Mouse (Mus musculus) neutrophil, adult 5-6 weeks (primary cell): Measurements from ENCODE around the gene Rbm17. TPM values are rescaled to one million over a fixed set of nuclear protein-coding genes. Genes with fewer than 3 reads are reported as not detected.
"Not testable (repeated sequence)": the region's sequence is repeated elsewhere in the genome, so short reads cannot be mapped to it uniquely, and the experiment has no call there.

Experiments
- ATAC-seq: fragments of 151-379, 151-347 bp; 2 replicates; pipeline ENCODE4 v1.8.0; 2017; ENCODE audit warnings: mild to moderate bottlenecking, moderate TSS enrichment; ENCODE audit not compliant: insufficient number of reproducible peaks, poor library complexity, low FRiP score, severe bottlenecking; ENCODE audit errors: extremely low read depth
- total RNA-seq: library from RNA; stranded (forward); fragments of 200-1000 nt; gene quantifications from 2 replicates; pipeline ENCODE4 v1.2.3, GENCODE M21; 2017

The Rbm17 gene
- total RNA-seq, result 144 and 163 TPM in 2 replicates

DNA sequence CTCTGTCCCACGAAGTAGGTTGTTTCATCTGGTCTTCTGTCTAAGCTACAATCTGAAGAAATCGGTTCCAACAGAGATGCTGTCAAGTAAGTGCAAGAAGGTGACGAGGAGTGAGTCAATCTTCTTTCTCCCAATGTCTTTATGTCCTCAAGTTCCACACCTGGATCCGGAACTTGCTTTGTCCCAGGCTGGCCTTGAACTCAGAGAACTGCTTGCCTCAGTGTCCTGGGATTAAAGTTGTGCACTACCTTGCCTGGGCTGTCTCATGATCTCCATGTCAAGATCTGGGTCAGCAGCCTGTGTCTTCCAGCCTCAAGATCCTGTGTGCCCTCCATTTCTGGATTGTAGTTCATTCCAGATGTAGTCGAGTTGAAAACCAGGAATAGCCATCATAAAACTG is at the start of gene Rbm17:
TSS of gene Rbm17 (minus strand) at position 101 of the 400 bp plus-strand sequence.
- no peak for ATAC-seq

DNA sequence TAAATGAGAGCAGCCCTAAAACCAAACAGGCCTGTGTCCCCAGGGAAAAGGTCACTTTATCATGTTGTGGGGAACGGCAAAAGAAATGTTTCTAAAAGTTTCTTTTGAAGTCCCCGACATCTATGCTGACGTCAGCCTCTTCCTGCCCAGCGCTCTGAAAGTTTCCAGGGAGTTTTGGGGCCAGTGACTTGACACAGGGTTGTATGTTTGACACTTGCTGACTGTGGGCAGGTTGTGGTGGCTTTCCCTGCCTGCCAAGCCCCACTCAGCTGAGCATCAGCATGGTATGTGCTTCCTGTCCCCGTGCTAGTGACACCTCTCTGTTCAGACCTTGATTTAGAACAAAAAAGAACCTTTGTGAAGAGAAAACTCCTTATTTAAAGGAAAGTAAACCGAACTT is 49.4 kb upstream of the Rbm17 start:
- peak; percentile 87 for ATAC-seq

DNA sequence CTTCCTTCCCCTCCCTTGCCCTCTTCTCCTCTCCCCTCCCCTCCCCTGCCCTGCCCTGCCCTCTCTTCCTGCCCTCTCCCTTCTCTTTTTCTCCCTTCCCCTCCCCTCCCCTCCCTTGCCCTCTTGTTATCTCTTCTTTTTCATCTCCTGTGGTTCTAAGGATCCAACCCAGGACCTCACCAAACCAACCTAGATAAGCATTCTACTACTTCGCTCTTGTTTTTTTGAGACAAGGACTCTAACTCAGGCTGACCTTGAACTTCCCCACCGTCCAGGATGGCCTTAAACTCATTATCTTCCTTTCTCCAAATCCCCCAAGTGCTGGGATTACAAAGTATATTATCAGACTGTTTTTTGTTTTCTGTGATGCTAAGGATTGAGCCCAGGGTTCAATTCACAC is 48.8 kb upstream of the Rbm17 start:
- ATAC-seq, result no peak

DNA sequence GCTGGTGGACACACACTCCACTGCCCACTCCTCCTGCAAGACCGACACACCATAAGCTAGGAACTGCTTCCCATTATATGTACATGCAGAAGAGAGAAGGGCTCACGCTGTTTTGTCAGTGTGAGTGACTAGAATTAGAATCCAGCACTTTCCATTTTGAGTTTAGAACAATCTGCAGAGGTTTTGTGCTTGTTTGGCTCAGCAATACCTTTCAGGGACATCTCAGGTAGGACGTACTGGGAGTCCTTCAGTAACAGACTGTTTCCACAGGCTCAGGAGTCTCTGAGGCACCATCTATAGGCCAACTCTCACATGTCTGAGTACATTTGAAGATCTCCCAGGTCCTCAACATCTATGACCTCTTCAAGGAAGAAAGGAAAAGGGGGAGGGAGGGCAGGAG is 48.2 kb upstream of the Rbm17 start:
- ATAC-seq, result no peak

DNA sequence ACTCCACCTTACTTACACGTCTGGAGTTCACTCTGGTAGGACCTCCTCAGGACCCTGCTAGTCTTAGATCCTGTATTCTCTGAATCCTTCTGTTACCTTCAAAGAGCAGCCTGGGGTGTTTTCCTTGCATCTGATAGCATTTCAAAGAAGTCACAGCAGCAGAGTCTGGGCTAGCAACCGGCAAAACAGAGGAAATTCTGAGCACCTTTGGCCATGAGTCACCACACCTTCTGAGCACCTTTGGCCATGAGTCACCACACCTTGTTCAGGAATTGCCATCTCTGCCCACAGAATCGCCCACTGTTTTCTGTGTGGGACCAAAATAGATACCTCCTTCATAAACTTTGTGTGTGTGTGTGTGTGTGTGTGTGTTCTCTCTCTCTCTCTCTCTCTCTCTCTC is 47.5 kb upstream of the Rbm17 start:
- no peak for ATAC-seq

DNA sequence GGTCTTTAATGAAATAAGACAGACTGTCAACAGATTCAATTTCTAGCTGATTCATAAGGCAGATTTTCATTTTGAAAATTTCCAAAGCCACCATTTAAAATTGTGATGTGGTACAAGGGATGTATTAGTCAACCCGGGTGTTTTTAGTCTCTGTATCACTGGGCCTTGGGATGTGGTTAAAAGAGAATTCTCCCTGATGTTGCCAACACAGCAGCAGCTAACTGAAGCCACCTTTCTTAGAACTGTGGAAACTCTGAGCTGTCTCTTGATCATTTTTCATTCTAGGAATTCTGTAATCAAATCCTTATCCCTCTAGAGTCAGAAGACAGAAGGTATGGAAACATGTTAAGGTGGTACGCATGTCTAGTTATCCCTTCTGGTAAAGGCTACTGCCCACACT is 41.3 kb upstream of the Rbm17 start:
- no peak for ATAC-seq

DNA sequence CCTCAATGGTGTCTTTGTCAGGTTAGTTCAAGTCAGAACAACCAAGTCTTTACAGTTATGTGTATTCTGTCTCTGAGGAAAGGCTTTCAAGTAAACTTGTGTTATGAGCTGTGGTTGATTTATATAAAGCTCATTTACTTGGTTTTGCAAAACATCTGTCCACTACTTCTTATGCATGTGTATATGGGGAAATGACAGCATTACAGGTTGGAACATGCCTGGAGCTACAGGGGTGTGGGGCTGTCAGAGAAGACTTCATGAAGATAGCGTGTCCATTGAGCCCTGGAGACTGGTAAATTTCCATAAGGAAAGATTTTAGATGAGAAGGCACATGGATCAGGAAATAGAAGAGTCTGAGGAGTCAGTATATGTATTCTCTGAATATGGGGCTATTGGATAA is 40.1 kb upstream of the Rbm17 start:
- no peak for ATAC-seq

DNA sequence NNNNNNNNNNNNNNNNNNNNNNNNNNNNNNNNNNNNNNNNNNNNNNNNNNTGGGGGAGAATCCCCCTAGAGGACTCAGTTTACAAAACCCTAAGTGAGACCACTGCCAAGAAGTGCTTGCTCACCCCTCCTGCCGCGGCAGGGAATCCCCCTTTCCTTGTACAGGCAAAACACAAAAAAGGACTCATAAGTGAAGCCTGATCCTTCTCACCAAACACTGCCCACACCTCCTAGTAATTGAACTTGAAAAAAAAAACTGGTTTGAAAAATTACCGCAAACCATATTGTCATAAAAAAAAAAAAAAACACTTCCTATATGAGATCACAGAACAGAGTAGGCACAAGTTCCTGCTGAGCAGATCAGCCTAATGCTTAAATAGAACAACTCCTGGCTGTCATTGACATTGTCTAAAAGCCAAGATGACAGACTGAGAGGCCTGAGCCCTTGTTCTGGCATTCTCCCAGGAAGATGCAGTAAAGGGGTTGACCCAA is 38.5 kb upstream of the Rbm17 start, which contains the start of gene Il2ra:
TSS of gene Il2ra (plus strand) at position 357 of the 491 bp plus-strand sequence.
- peak; percentile 46; the same call in 1 of the 2 replicates for ATAC-seq

DNA sequence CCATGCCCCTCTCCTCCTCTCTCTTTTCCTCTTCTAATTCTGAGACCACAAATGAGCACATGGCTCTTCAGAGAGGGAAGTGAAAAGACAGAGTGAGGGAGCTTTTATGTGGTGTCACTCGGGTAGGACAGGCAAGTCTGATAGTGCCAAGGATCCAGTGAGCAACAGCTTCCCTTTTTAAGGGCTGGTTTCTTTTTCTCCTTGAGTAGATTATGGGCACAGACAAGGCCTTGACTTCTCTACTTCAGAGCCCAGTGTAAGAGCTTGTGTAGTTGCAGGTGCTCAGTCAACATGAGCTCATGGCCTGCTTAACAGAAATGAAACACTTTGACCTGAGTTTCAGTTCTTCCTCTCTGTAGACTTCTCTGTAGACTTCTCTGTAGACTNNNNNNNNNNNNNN is 33.2 kb upstream of the Rbm17 start:
- ATAC-seq, result peak; percentile 90

DNA sequence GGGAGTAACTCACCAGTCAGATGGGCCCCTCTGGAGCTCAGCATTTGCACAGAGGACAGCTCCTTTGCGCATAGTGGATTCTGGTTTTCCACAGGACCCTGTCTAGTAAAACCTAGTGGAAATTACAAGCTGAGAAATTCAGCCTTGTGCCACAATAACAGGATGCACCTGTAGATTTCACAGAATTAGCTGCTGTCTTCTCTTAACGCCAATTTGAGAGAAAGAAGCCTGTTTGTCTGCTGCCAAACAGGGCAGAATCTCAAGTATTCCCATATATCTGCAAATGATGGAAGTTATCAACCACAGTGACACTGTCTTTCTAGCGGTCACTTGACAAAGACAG is 32.2 kb upstream of the Rbm17 start:
- no peak for ATAC-seq

DNA sequence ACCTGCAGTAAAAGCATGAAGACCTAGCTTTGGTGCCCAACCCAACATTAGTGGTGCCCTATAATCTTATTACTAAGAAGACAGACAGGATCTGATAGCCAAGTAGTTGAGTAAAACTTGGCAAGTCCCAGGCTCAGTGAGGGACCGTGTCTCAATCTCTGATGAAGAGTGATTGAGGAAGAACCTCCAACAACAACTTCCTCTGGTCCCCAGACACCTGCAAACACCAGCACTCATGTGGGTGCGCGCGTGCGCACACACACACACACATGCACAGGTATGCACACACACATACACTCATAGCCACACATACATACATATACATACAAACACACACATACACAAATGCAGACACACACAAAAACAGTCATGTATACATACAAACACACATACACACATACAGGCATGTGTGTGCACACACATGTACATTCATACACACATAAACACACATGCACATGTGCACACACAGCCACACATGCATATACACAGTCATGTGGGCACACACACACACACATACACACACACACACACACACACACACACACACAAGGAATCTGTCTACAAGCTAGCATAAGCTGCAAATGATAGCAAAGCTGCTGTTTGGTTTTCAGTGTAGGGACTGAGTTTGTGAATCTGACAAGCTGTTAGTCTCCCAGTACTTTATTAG is 31.7 kb upstream of the Rbm17 start:
- ATAC-seq, result no peak

DNA sequence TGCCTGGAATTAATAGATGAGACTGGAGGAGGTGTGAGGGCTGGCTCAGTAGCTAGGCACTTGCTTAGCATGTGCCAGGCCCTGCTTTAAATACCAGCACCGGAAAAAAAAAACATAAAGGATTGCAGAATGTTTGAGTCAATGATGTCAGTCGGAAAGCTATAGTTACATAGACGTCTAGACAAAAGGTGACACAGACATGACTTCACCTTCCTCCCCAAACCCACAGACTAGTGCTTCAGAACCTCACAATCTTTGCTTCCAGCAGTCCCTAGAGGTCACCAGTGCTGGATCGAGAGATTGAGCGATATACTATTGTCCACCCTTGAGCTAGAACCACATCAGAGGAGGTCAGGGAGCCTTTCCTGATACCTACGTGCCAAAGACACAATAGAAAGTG is 31.1 kb upstream of the Rbm17 start:
- ATAC-seq, result no peak

DNA sequence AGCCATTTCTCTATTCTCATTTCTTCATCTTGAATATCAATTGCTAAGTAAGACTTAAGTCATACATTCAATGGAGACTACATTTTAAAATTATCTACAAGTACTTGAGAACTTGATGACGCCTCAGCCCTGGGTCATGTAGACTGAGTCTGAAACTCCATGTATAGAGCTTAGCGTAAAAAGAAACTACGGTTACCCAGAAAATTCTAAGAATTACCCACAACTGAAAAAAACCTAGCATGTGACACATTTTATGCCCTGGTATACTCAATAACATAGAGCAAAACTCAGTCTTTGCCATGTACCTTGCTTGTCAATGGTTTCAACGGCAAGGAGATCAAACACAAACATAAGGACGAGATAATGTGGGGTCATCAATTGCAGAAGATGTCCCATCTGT is 21.9 kb upstream of the Rbm17 start, which contains the start of gene Gm17490:
TSS of gene Gm17490 (minus strand) at position 375 of the 400 bp plus-strand sequence.
- no peak for ATAC-seq

DNA sequence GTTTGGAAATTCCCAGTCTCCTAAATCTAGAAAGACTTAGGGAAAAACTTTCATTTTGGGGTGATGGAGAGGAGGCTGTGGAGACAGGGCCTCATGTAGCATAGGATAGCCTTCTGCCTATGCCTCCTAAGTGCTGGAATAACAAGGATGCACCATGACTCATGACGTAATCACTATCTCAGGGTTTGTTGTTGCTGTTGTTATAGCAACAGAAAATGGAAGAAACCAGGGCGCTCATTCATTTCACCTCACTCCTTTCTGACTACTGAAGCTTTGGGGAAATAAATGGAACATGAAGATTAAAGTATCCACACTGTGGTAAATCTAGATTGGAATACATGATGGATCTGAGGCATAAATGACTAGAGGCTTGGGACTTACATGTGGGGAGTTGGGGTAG is 19.8 kb upstream of the Rbm17 start:
- ATAC-seq, result no peak

DNA sequence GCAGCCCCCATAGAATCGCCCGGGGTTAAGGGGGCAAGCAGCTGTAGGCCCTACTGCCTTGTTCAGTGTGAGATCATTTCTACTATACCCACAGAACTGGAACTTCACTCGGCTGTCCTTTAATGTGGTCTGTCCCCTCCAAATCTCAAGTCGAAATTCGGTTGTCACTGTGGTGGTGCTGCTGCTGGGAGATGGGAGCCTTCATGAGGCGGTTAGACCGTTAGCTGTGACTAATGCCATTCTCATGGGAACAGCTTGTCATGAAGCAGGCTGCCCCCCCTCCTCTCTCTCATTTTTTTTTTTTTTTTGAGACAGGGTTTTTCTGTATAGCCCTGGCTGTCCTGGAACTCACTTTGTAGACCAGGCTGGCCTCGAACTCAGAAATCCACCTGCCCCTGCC is 19.2 kb upstream of the Rbm17 start:
- no peak for ATAC-seq

DNA sequence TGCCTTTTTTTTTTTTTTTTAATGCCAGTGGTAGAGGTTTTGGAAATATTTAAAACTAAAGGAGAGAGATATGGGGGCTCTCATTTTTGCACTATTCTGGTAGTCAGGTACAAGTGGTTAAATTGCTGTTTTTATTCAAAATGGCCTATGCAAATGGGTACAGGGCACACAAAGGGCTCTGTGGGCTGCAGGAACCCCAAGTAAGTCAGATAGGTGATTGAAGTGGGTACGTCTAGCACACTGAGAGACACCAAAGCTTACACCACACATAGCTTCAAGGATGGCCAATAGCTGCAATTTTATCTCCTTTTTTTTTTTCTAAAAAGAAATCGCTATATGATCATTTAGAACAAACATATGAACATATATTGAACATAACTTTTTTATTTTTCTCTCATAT is 15.6 kb upstream of the Rbm17 start:
- no peak for ATAC-seq

DNA sequence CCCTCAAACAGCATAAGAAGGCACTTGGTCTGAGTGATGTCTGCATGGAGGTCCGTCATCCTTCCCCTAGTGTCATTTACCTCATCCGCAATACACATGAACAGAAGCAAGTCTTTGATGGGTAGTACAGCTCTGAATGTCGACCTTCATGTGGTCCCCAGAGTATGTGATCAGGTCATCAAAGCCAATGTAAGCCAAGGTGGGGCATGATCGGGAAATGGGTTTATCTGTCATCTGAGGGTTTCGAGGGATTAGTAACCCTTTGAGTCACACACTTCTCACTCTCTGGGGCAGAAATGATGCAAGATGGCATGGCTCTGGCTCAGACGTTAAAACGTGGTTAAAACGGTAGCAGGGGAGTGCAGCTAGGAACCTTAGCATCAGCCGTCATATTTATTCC is 12.9 kb upstream of the Rbm17 start:
- no peak for ATAC-seq

DNA sequence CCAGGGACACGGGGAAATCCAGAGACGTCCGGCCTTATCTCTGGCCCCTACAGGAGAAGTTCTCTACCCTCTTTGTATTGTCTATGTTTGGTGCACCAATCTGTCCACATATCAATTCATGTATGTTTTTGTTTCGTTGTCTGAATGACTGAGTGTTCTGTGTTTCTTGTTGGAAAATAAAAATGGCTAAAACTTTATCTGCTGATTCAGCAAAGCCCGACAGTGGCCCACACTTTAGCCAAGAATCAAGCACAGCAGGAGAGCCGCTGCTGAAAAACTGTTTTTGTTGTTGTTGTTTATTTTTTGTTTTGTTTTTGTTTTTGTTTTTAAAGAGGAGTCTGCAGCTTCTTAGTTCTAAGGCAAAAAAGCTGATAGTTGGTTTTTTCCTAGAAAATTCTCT is 9.0 kb upstream of the Rbm17 start:
- ATAC-seq, result not testable (repeated sequence)

DNA sequence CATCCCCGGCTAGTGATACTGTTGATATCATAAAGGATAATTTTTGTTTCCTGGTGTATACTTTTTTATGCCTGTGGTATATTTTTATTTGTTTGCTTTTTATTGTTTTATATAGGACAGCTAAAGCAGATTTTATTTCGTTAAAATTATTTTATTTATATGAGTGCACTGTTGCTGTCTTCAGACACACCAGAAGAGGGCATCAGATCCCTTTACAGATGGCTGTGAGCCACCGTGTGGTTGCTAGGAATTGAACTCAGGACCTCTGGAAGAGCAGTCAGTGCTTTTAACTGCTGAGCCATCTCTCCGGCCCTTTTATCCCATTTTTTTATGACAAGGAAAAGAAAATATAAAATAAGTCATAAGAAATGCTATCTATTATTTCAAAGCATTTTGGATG is 2.8 kb upstream of the Rbm17 start:
- not testable (repeated sequence) for ATAC-seq

DNA sequence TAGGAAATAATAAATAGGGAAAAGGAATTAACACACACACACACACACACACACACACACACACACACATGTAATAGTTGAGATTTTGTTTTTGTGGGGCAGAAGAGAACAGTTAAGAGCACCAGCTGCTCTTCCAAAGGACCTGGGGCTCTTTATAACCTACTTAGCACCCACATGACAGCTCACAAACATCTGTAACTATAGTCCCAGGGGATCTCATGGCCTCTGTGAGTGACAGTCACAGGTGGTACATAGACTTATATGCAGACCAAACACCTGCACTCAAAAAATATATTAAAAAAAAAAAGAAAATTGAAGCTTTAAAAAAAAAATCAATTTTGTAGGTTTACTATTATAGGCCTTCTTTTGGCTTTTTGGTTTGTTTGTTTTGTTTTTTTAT is 958 bp upstream of the Rbm17 start:
- ATAC-seq, result no peak
